Mouse (Mus musculus) frontal cortex, postnatal 10 days (tissue): ENCODE measurements around the gene Trim56.

Source experiments
- DNase-seq, 2 experiments: peaks; one replicate each; pipeline ENCODE4 v3.0.0; 2022; ENCODE audit warnings: low spot score in 2 of 2, mixed read lengths in 1 of 2

Gene Trim56

DNA sequence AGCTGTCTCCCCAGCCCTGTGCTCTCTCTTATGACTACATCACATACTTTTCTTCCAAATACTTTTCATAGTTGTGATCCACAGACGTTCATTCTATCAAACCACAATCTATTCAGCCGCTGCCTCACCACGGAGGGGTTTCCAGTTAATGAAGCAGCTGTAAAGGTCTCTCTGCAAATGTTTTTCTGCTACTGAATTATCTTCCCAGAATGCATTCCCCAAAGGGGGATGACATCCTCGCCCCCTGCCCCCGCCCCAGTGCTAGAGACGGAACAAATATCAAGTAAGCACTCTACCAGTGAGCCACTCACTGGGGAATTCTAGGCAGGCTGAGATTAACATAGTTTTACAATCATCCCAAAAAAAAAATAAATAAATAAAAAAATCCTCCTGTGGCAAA, 7.9 kb downstream of the Trim56 start:
- no peak for DNase-seq

- DNase-seq: no peak
These were observed 8.3 kb downstream of the Trim56 start for GRCm38 (mm10) chr5:137107670-137108069.

GRCm38 (mm10) chr5:137107024-137107423, 9.0 kb downstream of the Trim56 start:
- DNase-seq: peak; percentile 42 to 80

- no peak for DNase-seq
These were observed 9.6 kb downstream of the Trim56 start for GRCm38 (mm10) chr5:137106434-137106833.

DNA sequence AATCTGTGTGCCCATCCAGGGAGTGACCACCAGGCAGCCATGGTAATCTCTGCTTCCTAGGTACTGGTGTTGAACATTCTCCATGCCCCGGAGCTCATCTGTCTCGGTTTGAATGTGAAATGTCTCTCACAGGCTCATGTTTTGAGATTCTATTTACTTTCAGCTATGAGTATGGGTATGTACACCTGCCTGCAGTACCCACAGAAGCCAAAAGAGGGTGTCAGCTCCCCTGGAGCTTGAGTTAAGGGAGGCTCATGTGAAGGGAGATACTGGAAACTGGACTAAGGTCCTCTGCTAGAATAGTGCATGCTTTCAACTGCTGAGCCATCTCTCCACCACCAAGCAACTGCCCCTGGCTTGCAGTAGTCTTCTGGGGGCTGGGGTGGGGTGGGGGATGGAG, 12.0 kb downstream of the Trim56 start:
- no peak for DNase-seq

- peak in 1 of 2 experiments; percentile 46 for DNase-seq
These were observed 13.2 kb downstream of the Trim56 start for GRCm38 (mm10) chr5:137102575-137103522.

- no peak for DNase-seq
These were observed 13.9 kb downstream of the Trim56 start for GRCm38 (mm10) chr5:137102078-137102477.

- DNase-seq: no peak
These were observed 15.3 kb downstream of the Trim56 start for GRCm38 (mm10) chr5:137100660-137101059.

DNA sequence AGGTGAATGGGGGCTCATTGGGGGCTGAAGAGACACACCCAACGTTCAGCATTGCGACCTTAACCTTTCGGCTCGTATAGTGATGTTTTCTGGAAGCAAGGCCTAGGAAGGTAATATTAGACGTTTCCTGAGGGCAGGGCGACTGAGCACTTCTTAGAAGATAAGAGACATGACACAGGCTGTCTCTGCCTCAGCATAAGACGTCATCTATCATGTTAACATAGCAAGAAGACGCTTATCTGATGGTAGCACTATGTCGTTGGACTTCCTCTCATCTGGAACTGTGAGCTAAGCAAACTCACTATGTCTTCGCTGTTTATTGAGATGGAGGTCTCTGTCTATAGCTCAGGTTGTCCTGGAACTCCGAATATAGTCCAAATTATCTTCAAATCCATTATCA, 17.6 kb downstream of the Trim56 start:
- DNase-seq: no peak

- DNase-seq: no peak
These were observed 20.0 kb downstream of the Trim56 start for GRCm38 (mm10) chr5:137096037-137096436.

GRCm38 (mm10) chr5:137095135-137095534, 20.9 kb downstream of the Trim56 start:
- DNase-seq: no peak

DNA sequence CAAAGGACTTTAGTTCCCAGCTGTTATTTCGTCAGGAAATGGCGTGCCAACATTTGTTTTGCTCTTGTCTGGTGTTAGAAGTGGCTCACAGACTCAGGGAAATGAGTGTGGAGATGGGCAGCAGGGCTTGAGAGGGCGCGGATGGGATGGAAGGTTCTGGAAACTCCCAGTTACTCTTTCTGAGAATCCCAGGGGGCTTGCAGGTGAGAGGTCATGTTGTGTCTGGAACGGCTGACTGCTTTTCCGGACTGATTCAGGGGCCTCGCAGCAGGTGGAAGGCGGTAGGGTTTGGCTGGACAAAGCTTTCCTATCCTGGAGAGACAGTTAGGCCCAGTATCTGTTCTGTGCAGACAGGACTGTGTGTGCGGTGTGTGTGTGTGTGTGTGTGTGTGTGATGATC, 22.3 kb downstream of the Trim56 start:
- no peak for DNase-seq

DNA sequence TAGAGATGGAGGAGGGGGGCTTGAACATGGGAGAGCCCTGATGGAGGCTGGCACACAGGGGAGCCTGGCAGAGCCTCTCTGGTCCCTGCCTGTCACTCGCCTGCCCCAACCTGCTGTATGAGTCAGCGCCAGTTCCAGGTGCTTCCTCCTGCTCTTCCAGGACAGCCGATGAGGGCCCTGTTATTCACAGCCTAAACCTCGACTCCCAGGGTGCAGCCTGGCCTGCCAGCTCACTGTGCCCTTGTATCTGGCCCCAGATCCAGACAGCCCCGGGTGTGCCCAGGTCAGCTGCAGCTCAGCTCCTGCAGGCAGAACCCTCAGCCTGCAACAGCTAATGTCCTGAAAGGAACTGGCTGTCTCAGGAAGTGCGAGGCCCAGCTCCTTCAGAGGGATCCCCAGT, 24.4 kb downstream of the Trim56 start:
- DNase-seq: no peak

- DNase-seq: no peak
These were observed 25.1 kb downstream of the Trim56 start for GRCm38 (mm10) chr5:137090870-137091269.

DNA sequence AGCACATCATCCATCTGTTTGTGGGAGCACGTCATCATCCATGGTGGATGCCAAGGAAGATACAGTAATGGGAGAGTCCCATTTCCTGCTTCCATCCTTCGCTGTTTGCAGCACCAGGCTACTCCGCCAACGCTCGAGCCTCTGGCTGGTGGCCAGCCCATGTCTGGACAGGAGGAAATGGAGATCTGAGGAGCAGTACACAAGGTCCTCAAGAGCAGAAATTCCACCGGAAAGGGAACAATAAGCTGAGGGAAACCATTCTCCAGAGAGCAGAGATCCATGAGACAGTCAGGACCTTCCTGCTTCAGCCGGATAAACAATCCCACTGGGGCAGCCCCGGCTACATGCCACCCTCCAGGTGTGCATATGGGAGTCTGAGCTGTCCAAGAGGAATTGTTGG, 28.6 kb downstream of the Trim56 start:
- DNase-seq: no peak

DNA sequence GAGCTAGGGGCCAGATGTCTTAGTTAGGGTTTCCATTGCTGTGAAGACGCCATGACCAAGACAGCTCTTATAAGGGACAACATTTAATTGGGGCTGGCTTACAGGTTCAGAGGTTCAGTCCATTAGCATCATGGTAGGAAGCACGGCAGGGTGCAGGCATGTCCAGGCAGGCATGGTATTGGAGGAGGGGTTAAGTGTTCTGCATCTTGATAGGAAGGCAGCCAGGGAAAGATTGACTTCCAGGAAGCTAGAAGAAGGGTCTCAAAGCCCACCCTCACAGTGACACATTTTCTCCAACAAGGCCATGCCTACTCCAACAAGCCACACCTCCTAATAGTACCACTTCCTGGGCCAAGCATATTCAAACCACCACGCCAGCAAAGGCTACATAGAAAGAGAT, 30.3 kb downstream of the Trim56 start:
- DNase-seq: no peak

GRCm38 (mm10) chr5:137085021-137085420, 31.0 kb downstream of the Trim56 start:
- no peak for DNase-seq

DNA sequence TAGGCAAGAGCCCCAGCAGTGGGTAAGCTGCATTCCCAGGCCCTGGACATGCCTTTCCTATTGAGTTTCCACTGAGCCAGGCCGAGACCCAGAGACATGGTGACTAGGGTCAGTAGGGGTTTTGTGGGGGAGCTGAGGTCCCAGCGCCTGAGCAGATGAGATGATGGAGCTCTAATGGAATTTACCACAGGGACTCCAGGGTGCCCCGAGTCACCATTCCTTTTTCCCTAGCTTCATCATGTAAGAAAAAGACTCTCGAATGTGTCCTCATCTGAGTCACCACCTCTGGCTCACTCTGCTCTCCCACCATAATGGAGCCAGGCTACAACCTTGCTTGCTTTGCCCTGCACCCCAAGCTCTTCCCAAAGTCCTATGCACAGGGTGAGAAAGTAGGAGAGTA, 33.0 kb downstream of the Trim56 start:
- DNase-seq: no peak

GRCm38 (mm10) chr5:137079849-137080248, 36.2 kb downstream of the Trim56 start:
- no peak for DNase-seq

GRCm38 (mm10) chr5:137078616-137079015, 37.4 kb downstream of the Trim56 start:
- DNase-seq: no peak

DNA sequence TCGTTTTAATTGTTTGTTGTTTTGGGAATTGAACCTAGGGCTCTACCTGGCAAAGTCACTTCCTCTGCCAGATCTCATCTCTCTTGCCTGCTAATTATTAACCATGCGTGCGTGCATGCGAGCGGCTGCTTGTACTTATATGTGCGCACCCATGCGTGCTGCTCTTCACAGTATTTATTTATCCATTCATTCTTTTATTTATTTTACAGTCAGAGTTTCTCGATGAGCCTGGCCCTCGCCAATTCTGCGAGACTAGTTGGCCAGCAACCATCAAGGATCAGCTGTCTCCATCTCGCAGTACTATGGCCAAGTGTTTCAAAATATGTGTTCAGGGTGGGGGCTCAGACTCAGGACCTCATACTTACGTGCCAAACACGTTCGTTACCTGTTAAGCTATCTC, 38.0 kb downstream of the Trim56 start:
- DNase-seq: no peak

DNA sequence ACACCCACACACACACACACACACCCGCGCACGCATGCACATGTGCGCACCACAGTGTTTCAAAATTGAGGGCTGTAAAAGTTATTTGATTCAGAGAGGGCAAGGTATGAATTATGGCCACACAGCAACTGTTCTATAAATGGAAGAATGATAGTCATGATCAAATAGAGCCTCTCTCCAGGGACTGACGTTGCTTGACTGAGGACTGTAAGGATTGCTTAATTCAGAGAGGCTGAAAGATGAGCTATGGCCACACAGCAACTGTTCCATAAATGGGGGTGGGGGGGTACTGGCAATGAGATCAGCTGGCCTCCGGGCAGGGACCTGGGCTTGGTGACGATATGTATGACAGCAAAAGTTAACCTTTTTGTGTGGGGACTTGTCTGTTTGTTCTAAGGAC, 38.8 kb downstream of the Trim56 start:
- no peak for DNase-seq

- DNase-seq: no peak
These were observed 39.6 kb downstream of the Trim56 start for GRCm38 (mm10) chr5:137076191-137076930.
